Mouse (Mus musculus): ENCODE results near the gene Ccdc146.
"Not testable (repeated sequence)": the region's sequence is repeated elsewhere in the genome, so short reads cannot be mapped to it uniquely, and the experiment has no call there.

Ccdc146 gene

DNA sequence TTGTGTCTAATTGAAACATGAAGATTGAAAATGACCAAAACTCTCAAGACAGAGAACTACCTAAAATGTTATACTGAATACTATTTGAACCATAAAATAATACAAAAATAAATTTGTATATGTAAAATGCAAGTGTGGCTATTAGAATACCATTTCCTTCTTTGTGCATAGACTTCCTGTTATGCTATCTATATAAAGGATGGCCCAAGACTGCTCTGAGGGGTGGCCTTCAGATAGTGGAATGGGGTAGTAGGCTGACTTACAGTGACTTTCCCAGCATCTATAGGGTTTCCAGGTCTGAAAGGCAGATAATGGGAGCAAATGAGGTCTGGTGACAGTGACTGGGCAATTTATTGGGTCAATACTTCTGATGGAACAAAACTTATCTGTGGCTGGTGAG, 37.1 kb downstream of the Ccdc146 start:
- DNase-seq (ENCODE audit: low spot score), result no peak

DNA sequence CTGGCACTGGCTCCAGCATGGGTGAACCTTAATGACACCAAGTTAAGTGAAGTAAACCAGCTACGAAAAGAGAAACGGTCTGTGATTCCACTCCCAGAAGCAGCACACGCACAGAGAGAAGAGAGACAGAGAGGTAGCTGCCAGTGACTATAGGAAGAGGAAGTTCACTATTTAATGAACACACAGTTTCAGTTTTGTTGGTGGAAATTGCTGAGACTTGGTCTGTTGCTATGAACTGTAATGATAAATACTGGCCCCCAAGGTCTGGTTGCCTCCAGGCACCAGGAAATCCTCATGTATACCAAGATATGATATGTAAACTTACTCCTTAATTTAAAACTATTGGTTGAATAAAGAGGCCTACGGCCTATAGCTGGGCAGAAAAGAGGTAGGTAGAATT, 38.0 kb downstream of the Ccdc146 start:
- no peak for DNase-seq (ENCODE audit: low spot score)

DNA sequence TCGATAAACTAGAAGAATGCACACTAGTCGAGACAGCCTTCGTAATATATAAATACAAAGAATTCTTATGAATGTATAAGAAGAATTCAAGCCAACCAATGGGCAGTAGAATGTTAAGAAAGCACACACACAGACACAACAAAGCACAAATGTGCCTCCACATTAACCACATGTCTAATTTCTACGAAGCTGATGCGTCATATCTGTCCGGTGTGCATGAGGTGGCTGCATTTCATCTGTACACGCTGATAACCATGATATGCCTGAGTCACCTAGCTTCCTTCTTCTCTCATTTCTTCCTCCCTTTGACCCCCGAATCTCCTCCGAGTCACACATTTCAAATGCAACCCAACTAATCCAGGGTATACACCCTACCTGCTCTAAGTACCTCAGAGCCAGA, 39.5 kb downstream of the Ccdc146 start:
- DNase-seq (ENCODE audit: low spot score), result no peak

DNA sequence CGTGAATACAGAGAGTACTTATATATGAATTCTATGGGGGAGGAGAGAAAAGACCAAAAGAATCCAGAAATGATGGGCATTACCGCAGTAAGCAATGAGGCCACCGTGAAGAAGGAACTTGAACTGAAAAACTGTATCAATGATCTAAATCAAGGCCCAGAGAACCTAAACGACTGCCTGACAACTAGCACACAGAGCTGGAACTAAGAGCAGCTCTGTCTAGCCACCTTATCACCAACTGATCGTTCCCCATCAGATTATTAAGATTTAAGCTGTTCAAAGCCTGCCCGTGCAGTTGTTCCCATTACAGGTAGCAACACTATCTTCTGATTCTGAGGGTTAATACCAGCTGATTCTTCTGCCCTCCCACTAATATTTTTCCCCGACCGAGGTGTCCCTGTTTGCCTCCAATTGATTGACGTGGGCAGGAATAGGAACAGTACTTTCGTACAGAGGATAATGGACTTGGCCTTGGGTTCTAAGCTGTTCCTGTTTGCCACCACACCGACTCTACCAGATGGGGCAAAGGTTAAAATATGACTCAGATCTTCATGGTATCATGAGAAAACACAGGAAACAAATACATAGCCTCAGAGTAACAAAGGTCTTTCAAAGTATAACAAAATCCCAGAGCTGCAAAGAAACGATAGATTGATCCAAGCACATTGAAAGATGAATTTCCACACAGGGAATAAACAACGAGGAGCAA, 40.1 kb downstream of the Ccdc146 start:
- no peak for DNase-seq (ENCODE audit: low spot score)

DNA sequence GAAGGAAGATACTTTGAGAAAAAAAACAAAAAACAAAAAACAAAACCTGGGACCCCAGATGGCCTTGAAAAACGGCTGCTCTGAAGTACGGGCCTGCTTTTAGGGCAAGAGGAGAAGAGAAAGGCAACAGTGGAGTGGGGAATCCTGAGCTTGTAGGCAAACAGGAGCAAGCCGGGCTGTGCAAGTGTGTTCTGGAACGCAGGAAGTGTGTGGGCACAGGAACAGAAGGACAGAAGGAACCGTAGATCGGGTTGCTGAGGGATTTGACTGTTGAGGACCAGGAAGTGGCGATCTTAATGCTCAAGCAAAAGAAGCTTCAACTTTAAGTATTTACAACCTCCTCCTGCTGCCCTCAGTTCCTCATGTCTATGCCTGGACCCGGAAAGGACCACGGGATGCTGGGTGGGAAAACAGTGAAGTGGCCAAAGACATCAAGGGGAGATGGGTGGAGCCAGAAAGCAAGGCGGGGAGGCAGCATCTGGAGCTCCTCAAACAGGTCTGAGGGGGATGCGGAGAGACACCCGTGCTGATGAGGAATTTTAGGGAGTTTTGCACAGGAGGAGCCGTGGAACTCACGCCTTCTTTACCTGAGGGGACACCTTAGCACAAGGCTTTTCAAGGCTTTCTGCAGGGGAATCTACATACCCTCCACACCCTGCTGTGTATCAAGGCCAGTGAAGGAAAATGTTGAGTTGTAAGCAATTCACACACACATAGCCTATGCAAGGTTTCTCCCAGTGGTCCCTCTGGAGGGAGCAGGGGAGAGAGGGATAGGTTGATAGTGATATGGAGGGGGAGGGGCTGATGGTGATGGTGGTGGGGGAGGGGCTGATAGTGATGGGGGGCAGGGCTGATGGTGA, 40.9 kb downstream of the Ccdc146 start:
- DNase-seq (ENCODE audit: low spot score), result peak; percentile 27

DNA sequence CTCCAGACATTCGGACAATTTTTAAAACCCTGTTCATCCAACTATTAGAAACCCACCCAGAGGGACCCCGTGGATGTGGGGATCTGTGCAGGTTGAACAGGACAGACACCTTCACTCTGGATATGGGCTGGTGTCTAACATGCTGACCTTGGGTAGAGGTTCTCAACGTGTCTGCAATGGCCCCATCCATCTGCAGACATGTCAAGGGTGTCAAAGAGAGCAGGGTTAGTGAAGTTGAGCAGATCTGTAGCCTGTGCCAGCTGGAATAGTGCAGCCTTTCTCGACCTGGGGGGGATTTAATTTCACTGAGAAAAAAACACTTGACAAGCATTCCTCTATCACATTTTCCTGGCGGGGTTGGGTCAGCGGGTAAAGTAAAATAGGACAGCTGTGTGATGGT, 41.8 kb downstream of the Ccdc146 start:
- no peak for DNase-seq (ENCODE audit: low spot score)

DNA sequence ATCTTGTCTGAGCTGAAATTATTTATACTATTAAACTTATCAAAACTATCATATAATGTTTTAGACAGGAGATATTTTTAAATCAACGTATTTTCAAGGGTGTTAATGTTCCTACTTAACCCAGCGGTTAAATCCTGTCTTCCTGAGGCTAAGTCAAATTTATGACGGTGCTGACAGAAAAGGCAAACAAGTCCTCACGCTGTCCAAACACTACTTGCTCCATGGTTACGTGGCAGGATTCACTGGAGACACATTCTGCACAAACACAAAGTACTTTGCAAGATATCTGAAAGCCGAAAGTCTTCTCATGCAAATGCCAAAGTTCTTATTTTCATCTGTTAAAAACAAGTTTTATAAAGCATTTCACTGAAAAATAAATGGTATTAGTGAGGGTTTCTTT, 42.5 kb downstream of the Ccdc146 start:
- no peak for DNase-seq (ENCODE audit: low spot score)

DNA sequence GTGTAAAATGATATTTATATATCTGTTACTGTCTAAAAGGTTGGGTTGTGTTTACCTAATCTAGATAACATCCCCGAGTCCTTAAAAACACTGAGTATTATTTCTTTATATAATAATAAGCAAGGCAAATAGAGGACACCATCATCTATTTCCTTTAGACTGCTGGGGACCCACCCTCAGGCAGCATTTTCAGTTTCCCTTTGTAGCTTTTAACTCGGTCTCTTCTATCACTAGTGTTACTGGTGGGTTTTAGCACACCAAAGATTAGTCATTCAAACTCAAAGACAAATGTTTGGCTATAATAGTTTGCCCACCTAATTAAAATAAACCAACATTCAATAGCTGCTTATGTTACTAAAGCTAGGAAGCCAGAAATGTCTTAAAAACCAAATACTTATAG, 46.1 kb downstream of the Ccdc146 start:
- DNase-seq (ENCODE audit: low spot score), result no peak

DNA sequence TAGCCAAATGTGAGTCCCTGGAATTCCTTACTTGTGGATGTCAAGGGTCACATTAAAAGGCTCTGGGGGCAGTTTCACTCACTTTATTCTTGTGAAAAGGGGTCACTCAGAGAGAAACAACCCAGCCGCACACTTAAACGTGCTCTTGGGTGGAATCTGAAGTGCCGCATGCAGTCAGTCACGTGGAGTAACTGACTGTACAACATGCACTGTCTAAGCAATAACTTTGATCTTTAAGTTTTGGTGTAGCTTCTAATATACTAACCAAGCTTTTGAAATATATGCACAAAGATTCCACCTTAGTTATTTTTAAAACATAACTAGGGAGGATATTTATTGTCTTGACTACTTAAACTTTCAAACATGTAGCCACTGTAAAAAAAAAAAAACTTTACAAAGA, 47.5 kb downstream of the Ccdc146 start:
- DNase-seq (ENCODE audit: low spot score), result no peak

DNA sequence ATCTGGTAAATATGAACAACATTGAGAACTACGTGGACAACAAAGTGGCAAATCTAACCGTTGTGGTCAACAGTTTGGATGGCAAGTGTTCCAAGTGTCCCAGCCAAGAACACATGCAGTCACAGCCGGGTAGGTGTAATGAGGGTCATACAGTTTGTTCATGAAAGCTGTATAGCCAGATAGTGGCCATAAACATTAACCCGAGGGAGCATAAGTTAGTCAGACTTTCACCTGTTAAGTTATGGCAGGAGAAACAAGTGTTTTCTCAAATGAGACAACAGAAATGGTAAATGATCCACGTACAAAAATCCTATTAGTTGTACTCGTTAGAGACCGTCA, 51.3 kb downstream of the Ccdc146 start:
- DNase-seq (ENCODE audit: low spot score), result no peak

DNA sequence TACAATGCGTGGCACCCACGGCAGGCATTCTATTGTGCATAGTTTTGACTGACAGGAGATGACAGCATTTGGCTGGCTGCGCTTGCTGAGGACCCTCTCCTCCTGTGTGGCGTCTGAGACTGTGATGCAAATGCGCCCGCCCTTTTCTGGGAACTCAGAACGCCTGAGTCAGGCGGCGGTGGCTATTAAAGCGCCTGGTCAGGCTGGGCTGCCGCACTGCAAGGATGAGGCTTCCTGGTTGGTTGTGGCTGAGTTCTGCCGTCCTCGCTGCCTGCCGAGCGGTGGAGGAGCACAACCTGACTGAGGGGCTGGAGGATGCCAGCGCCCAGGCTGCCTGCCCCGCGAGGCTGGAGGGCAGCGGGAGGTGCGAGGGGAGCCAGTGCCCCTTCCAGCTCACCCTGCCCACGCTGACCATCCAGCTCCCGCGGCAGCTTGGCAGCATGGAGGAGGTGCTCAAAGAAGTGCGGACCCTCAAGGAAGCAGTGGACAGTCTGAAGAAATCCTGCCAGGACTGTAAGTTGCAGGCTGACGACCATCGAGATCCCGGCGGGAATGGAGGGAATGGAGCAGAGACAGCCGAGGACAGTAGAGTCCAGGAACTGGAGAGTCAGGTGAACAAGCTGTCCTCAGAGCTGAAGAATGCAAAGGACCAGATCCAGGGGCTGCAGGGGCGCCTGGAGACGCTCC, 51.8 kb downstream of the Ccdc146 start, which contains the start of gene Fgl2:
Fgl2 (plus strand) TSS at position 150 of the 687 bp plus-strand sequence.
- DNase-seq (ENCODE audit: low spot score), result peak; percentile 68

DNA sequence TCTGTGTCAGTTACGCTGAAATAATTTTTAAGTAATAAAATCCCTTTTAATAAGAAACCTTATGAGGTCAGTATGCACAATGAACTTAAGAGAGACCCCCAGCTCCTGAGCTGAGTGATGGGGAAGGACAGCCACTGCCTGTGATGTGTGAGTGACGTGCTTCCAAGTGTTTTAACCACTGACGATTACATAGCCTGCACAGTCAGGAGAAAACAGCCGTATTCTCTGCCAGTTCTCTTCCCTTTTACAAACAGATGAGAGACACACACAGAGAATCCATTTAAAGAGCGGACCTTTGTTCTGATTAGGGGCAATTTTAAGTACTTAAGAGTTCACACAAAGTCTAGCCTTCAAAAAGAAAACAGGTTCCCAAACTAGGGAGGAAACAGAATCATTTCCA, 52.6 kb downstream of the Ccdc146 start:
- no peak for DNase-seq (ENCODE audit: low spot score)

DNA sequence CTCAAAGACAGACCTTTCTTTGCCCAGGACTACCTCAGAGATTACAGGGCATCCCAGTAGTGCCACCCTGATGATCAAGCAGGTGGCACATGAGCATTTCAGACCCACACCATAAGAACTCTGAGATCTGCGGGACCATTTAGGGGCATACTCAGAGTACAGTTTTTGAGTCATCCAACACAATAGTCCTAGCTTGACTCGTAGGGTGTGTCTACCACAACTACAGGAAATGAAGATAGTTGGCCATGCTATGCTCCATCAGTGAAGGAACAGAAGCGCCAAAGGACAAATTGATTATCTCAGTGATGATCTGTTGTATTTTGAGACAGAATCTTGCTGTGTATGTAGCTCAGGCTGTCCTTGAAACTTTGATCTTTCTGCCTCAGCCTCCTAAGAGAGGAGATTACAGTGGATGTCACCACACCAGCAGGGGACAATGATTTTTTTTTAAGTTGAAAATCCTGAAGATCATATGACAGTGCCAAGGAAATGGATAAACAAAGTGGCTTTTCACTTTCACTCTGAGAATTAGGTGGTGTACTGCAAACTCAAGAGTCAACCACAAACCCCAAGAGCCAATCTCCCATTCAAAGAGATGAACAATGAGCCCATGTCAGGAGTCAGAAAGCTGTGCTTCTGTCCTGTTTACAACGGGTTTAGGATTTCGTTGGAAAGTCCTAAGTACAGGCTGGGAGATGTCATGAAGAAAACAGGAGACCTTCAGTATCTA, 54.1 kb downstream of the Ccdc146 start:
- DNase-seq (ENCODE audit: low spot score), result no peak

DNA sequence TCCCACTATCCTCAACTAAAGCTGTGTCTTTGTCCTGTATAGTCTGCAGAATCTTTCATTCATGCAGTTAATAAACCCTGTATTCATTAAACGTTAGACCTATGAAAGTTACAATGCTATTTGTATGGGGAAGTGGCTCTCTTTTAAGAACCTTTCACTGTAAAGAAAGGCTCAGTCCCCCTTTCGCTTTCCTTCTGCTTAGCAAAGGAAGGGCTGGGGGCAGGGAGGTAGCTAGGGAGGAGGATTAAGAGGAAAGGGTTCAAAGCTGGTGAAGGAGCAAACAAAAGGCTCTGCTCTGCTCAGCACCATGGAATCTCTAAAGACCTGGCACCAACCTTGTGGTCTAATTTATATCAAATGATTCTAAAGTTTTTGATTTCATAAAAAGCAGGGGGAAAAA, 57.0 kb downstream of the Ccdc146 start:
- no peak for DNase-seq (ENCODE audit: low spot score)

DNA sequence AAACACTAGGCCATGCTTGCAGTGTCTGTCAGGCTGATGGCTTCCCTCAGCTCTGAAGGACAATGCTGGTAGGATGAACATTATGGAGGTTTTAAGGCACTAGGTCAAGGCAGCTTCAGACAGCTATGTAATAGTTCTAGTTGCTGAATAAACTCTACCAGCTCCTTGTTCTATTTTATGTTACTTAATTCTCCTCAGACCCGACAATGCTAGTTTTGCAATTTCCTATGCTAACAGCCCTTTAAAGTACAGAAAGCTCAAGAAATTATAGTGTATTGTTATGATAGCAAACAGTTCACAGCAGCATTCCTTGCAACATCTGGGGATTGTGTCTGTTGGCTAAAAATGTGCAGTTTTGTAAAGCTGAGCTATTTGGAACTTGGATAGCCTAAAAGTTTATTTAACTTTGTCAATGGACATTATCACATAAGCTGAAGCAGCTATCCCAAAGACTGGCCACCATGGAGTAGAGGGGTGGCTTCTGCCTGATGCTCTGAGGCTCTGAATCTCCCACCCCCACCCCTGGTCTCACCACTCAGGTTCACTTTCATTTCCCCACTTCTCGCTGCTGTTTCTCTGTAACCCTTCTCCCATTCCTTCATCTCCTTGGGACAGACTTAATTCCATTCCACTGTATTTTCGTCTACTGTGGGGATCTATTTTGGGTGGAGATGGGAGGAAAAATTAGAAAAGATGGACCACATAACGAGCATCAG, 58.0 kb downstream of the Ccdc146 start:
- no peak for DNase-seq (ENCODE audit: low spot score)

DNA sequence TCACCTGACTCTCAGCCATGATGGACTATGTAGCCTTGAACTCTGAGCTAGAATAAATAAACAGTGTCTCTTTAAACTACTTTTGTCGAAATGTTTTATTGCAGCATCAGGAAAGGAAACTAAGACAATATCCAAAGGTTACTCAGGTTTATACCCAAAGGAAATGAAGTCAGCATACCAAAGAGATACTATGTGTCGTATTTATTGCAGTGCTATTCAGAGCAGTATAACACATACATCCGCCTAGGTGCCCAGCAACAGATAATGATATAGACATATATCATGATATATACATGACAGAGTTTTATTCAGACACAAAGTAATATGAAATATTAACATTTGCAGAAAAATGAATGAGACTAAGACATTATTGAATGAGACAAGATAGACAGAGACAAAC, 61.1 kb downstream of the Ccdc146 start:
- DNase-seq (ENCODE audit: low spot score), result no peak

DNA sequence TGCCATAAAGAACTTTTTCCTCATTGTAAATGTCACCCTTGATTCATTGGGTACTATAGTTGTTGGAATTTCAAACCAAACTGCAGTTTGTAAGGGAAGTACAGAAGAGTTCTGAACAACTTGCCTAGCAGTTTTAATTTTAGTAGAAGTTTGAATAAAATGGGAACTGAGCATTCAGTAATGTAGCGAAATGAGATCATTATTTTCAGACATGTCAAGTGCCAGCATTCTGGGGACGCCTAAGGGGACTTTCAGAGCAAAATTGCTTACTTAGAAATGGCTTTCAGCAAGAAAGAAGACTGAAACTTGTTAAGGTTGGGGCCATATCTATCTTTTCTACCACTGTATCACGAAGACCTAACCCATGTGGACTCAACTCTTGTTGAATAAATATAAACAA, 65.8 kb downstream of the Ccdc146 start:
- no peak for DNase-seq (ENCODE audit: low spot score)

DNA sequence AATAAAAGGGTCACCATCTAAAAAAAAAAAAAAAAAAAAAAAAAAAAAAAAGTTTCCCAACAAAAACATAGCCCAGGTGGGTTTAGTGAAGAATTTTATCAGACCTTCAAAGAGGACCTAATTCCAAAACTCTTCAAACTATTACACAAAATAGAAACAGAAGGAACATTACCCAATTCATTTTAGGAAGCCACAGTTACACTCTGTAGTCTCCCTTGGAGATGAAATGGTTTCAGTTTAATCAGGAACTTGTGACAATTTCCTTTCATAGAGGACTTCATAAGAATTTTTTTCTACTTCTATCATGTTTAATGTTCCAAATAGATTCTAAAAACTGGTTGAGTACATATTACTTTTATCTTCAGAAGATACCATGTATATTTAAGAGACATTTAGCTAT, 72.8 kb downstream of the Ccdc146 start:
- no peak for DNase-seq (ENCODE audit: low spot score)

DNA sequence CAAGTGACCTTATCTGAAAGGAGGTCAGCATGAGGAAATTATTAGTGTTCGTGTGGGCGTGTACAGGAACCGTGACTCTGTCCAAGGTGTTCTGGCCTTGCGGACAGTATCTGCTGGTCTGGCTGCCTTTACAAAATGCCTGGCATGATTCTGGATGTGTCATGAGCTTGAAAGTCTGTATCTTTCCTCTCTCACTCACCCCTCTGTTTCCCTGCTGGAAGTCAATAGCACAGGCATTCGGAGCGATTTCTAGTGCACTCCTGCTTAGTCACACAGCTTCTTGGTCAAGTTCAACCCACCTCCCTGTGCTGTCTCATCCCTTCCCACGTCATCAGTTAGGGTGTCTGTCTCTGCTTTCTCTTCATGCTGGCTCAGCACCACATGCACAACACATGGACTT, 76.1 kb downstream of the Ccdc146 start:
- no peak for DNase-seq (ENCODE audit: low spot score)

DNA sequence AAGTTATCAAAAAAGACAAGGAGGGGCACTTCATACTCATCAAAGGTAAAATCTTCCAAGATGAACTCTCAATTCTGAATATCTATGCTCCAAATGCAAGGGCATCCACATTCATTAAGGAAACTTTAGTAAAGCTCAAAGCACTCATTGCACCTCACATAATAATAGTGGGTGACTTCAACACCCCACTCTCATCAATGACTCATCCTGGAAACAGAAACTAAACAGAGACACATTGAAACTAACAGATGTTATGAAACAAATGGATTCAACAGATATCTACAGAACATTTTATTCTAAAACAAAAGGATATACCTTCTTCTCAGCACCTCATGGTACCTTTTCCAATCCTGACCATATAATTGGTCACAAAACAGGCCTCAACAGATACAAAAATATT, 82.2 kb downstream of the Ccdc146 start:
- DNase-seq (ENCODE audit: low spot score), result not testable (repeated sequence)

DNA sequence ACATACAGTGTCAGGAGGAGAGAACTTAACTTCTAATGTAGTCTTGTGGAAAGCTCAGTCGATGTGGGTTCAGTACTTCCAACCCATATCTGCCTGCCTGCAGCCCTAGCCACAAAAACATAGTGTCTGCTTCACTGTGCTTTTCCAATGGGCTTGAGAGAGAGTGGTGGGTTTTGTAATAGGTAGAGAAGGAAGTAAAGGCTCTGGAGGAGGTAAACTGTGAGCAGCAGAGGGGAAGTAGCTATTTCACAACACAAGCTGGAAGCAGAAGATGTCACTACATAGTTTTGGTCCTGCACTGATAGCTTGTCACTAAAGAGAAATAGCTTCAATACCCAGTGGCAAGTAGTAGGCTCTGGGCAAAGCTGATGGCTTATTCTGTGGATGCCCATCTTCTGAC, 92.4 kb downstream of the Ccdc146 start:
- DNase-seq (ENCODE audit: low spot score), result no peak

DNA sequence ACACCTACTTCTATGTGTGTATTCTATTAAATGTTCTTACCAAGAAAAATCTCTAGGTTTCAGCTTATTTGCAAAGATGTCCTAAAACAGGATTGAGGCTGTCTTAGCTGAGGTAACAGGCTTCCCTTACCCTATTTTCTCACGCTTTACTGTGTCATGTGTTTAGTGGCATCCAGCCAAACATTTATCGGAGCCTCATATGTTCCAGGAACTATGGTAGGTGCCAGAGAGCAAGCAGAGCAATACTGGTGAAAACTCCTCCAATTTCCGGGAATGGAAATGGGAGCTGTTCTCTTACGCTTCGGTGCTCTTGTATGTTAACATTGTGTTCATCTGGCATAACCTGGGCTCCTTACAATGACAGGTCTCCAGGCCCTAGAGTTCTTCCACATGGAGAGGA, 92.8 kb downstream of the Ccdc146 start:
- DNase-seq (ENCODE audit: low spot score), result no peak

Measured in ovary, postnatal 36 days (tissue).